Mouse (Mus musculus) kidney, postnatal 10 days (tissue): Measurements from ENCODE around the gene Bfsp2.
"Not testable (repeated sequence)": the region's sequence is repeated elsewhere in the genome, so short reads cannot be mapped to it uniquely, and the experiment has no call there.

Experiments
- DNase-seq: peaks from one replicate; pipeline ENCODE4 v3.0.0; 2021; ENCODE audit warnings: mixed read lengths

Bfsp2 gene

GRCm38 (mm10) chr9:103426425-103426824 is 53.8 kb downstream of the Bfsp2 start:
- DNase-seq, result no peak

- DNase-seq, result no peak
Observed at GRCm38 (mm10) chr9:103424869-103425268, 55.4 kb downstream of the Bfsp2 start.

GRCm38 (mm10) chr9:103423951-103424350 is 56.3 kb downstream of the Bfsp2 start:
- no peak for DNase-seq

GRCm38 (mm10) chr9:103423384-103423783 is 56.8 kb downstream of the Bfsp2 start:
- DNase-seq, result no peak

- no peak for DNase-seq
Observed at GRCm38 (mm10) chr9:103422847-103423246, 57.4 kb downstream of the Bfsp2 start.

- no peak for DNase-seq
Observed at GRCm38 (mm10) chr9:103420844-103421243, 59.4 kb downstream of the Bfsp2 start.

- DNase-seq, result no peak
Observed at GRCm38 (mm10) chr9:103418786-103419185, 61.4 kb downstream of the Bfsp2 start.

- not testable (repeated sequence) for DNase-seq
Observed at GRCm38 (mm10) chr9:103418267-103418666, 62.0 kb downstream of the Bfsp2 start.

- DNase-seq, result no peak
Observed at GRCm38 (mm10) chr9:103413457-103413856, 66.8 kb downstream of the Bfsp2 start.

- DNase-seq, result no peak
Observed at GRCm38 (mm10) chr9:103409119-103409518, 71.1 kb downstream of the Bfsp2 start.

- no peak for DNase-seq
Observed at GRCm38 (mm10) chr9:103408136-103408777, 72.0 kb downstream of the Bfsp2 start.

GRCm38 (mm10) chr9:103403331-103403973 is 76.8 kb downstream of the Bfsp2 start:
- DNase-seq, result no peak

- no peak for DNase-seq
Observed at GRCm38 (mm10) chr9:103398509-103399157, 81.6 kb downstream of the Bfsp2 start.

- no peak for DNase-seq
Observed at GRCm38 (mm10) chr9:103393256-103393655, 87.0 kb downstream of the Bfsp2 start.

GRCm38 (mm10) chr9:103391796-103392372 is 88.3 kb downstream of the Bfsp2 start:
- DNase-seq, result no peak

GRCm38 (mm10) chr9:103389261-103389660 is 91.0 kb downstream of the Bfsp2 start:
- no peak for DNase-seq

- no peak for DNase-seq
Observed at GRCm38 (mm10) chr9:103387011-103387653, 93.1 kb downstream of the Bfsp2 start.

- no peak for DNase-seq
Observed at GRCm38 (mm10) chr9:103386573-103386972, 93.6 kb downstream of the Bfsp2 start.

- DNase-seq, result no peak
Observed at GRCm38 (mm10) chr9:103385600-103385999, 94.6 kb downstream of the Bfsp2 start.

GRCm38 (mm10) chr9:103384141-103384796 is 96.0 kb downstream of the Bfsp2 start:
- no peak for DNase-seq

GRCm38 (mm10) chr9:103383576-103383975 is 96.6 kb downstream of the Bfsp2 start:
- no peak for DNase-seq

GRCm38 (mm10) chr9:103382989-103383388 is 97.2 kb downstream of the Bfsp2 start:
- DNase-seq, result no peak

- no peak for DNase-seq
Observed at GRCm38 (mm10) chr9:103380566-103380965, 99.7 kb downstream of the Bfsp2 start.
